Mouse (Mus musculus): Measurements from ENCODE around the gene Gabra3. TPM values are rescaled to one million over a fixed set of nuclear protein-coding genes. Genes with fewer than 3 reads are reported as not detected.

The Gabra3 gene
- polyA plus RNA-seq, 1 experiment from 2014 or later, result 55.6 TPM

MicroRNAs encoded within 50 kb of the gene (microRNA counts, 519-probe panel; counts per million panel counts)
- microRNA mmu-miR-105 (2,464 counts per million, percentile 63 among the panel's probes with 10 or more counts), microRNA mmu-miR-767 (1,799 counts per million, percentile 20 among the panel's probes with 10 or more counts)

Small RNA genes within 50 kb of the gene (microRNA-seq; reads per million reads assigned to microRNA genes)
- gene Mir105, result not detected
- not detected for gene Mir767

Other genes with a start within 250 kb of the Gabra3 start
- 4.5 and 4.7 TPM in 2 replicates for gene Gabrq, start 168.3 kb upstream of the Gabra3 start, polyA plus RNA-seq (2015; fragmentation: Nextera tagmentation; extraction: Ambion mirVana)

Data from hindbrain, embryonic 16.5 days (tissue).